Mouse (Mus musculus): ENCODE data around the gene Speer4b.
"Not testable (repeated sequence)": the region's sequence is repeated elsewhere in the genome, so short reads cannot be mapped to it uniquely, and the experiment has no call there.

The Speer4b gene

GRCm38 (mm10) chr5:27501338-27501737 is at the start of gene Speer4b:
TSS of gene Speer4b (minus strand) at chr5:27501438.
- not testable (repeated sequence) for DNase-seq (ENCODE audit: low read depth)

GRCm38 (mm10) chr5:27549291-27549690 is 48.1 kb upstream of the Speer4b start:
- DNase-seq (ENCODE audit: low read depth), result no peak

- DNase-seq (ENCODE audit: low read depth), result peak; percentile 4
Observed at GRCm38 (mm10) chr5:27544816-27545270, 43.6 kb upstream of the Speer4b start.

GRCm38 (mm10) chr5:27526906-27527305 is 25.7 kb upstream of the Speer4b start:
- DNase-seq (ENCODE audit: low read depth), result no peak

- DNase-seq (ENCODE audit: low read depth), result no peak
Observed at GRCm38 (mm10) chr5:27518716-27519115, 17.5 kb upstream of the Speer4b start.

GRCm38 (mm10) chr5:27490942-27491341 is 10.3 kb downstream of the Speer4b start:
- DNase-seq (ENCODE audit: low read depth), result no peak

GRCm38 (mm10) chr5:27486138-27486537 is 15.1 kb downstream of the Speer4b start:
- DNase-seq (ENCODE audit: low read depth), result no peak

- no peak for DNase-seq (ENCODE audit: low read depth)
Observed at GRCm38 (mm10) chr5:27481706-27482105, 19.5 kb downstream of the Speer4b start.

GRCm38 (mm10) chr5:27474964-27475465 is 26.2 kb downstream of the Speer4b start:
- DNase-seq (ENCODE audit: low read depth), result no peak

- DNase-seq (ENCODE audit: low read depth), result no peak
Observed at GRCm38 (mm10) chr5:27457686-27458085, 43.6 kb downstream of the Speer4b start.

- DNase-seq (ENCODE audit: low read depth), result no peak
Observed at GRCm38 (mm10) chr5:27456981-27457380, 44.3 kb downstream of the Speer4b start.

- DNase-seq (ENCODE audit: low read depth), result no peak
Observed at GRCm38 (mm10) chr5:27454386-27454785, 46.9 kb downstream of the Speer4b start.

GRCm38 (mm10) chr5:27453201-27453845 is 47.9 kb downstream of the Speer4b start:
- no peak for DNase-seq (ENCODE audit: low read depth)
